Mouse (Mus musculus) T-helper 1 cell (primary cell): Measurements from ENCODE around the gene CK137956.

Experiments
- in situ Hi-C: fragments of 300-600 bp; cut with MboI, MseI; formaldehyde crosslinking; loops from one replicate; pipeline ENCODE4 v1.15.1; 2025; ENCODE audit warnings: high pct_unique_total_duplicates

CK137956 gene

GRCm38 (mm10) chr4:127913551-127913950 is 57.2 kb downstream of the CK137956 start:
- in situ Hi-C loops, result no loop called here

GRCm38 (mm10) chr4:127907151-127907550 is 63.6 kb downstream of the CK137956 start:
- in situ Hi-C loops, result no loop called here

- in situ Hi-C loops, result no loop called here
Observed at GRCm38 (mm10) chr4:127903954-127904353, 66.8 kb downstream of the CK137956 start.

- in situ Hi-C loops, result no loop called here
Observed at GRCm38 (mm10) chr4:127900893-127901456, 69.8 kb downstream of the CK137956 start.

- in situ Hi-C loops, result no loop called here
Observed at GRCm38 (mm10) chr4:127889071-127889470, 81.7 kb downstream of the CK137956 start.

- in situ Hi-C loops, result no loop called here
Observed at GRCm38 (mm10) chr4:127878966-127879365, 91.8 kb downstream of the CK137956 start.
